Mouse (Mus musculus): ENCODE results near the gene Cnot10.

DNA sequence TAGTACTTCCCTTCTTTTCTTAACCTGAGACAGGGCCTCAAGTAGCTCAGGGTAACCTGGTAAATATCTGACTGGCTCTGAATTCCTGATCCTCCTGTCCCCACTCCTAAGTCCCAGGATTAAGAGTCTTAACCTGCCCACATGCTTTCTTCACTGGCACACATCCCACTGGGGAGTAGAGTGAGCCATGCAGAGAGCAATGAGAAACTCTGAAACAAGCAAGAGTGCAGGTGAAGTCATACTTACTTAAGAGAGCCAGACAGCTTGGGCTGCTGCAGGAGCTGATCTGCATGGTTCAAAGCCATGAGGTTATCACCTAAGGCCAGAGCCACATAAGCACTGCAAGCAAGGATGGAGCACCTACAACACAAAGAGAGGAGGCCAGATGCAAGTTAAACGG lies 38.9 kb downstream of the Cnot10 start:
- no peak for TF ChIP-seq CTCF (conservative IDR thresholded peaks at IDR 0.05; ENCODE audit: insufficient read depth, insufficient read length, low read depth, low read length)
- TF ChIP-seq POLR2A (IDR thresholded peaks at IDR 0.05; ENCODE audit: low read depth, low read length): no peak

All from kidney, adult 2 months (tissue).